Mouse (Mus musculus) cerebellum, adult 2 months (tissue): ENCODE measurements around the gene Flt1.

Source experiments
- CTCF ChIP-seq: fragments of 200-500 bp; IDR thresholded peaks from 2 replicates; pipeline ENCODE4 v1.5.1; 2011; ENCODE audit warnings: low read depth, mild to moderate bottlenecking, control low read depth, low read length, moderate library complexity, borderline replicate concordance; ENCODE audit not compliant: insufficient read depth
- POLR2A ChIP-seq: fragments of 200-500 bp; IDR thresholded peaks from 2 replicates; pipeline ENCODE4 v1.6.1; 2011; ENCODE audit warnings: low read length, control low read depth, borderline replicate concordance; ENCODE audit not compliant: insufficient read depth

- TF ChIP-seq POLR2A = no peak
- TF ChIP-seq CTCF = peak; percentile 22; the same call in 1 of the 2 replicates
These were observed 7.9 kb upstream of the Flt1 start for GRCm38 (mm10) chr5:147733682-147734081.
